Mouse (Mus musculus) CH12.LX (cell line): Measurements from ENCODE around the gene Zbtb5. TPM values are rescaled to one million over a fixed set of nuclear protein-coding genes. Genes with fewer than 3 reads are reported as not detected.

Experiments
- DNase-seq: peaks from one replicate; pipeline ENCODE4 v3.0.0-alpha.2; 2013; ENCODE audit errors: extremely low read depth
- H3K27ac ChIP-seq: 2 replicates; pipeline ENCODE4 v1.5.1; 2012; ENCODE audit warnings: low read depth, mild to moderate bottlenecking, control low read depth, moderate library complexity; ENCODE audit not compliant: insufficient read depth
- H3K27me3 ChIP-seq: replicated peaks from 2 replicates; pipeline ENCODE3; 2012; ENCODE audit warnings: inconsistent platforms
- H3K36me3 ChIP-seq, 2 experiments: replicated peaks in 1 of 2; 2 replicates each; pipeline versions ENCODE3 to v1.6.1; 2012; ENCODE audit warnings: inconsistent platforms in 1 of 2, low read length in 1 of 2, mild to moderate bottlenecking in 1 of 2, mixed read lengths in 1 of 2, moderate library complexity in 1 of 2; ENCODE audit not compliant: control insufficient read depth in 1 of 2, insufficient read depth in 1 of 2
- H3K4me1 ChIP-seq, 2 experiments: 2 replicates each; pipeline ENCODE4 v1.6.1; 2012; ENCODE audit warnings: inconsistent platforms in 1 of 2, moderate library complexity in 1 of 2; ENCODE audit not compliant: insufficient read depth in 2 of 2, control insufficient read depth in 1 of 2
- H3K4me2 ChIP-seq: 2 replicates; pipeline ENCODE4 v1.6.1; 2012; ENCODE audit warnings: low read depth, mild to moderate bottlenecking, control low read depth; ENCODE audit not compliant: poor library complexity, insufficient read depth, severe bottlenecking
- H3K4me3 ChIP-seq, 3 experiments: fragments of 150-350 bp in 1 of 3; sonication (generic) in 1 of 3; replicated peaks in 1 of 3; 2 replicates each; pipeline versions ENCODE3 to v1.5.1; 2011 to 2012; ENCODE audit warnings: low read depth in 2 of 3, low read length in 2 of 3, mild to moderate bottlenecking in 2 of 3, moderate library complexity in 2 of 3, control low read depth in 1 of 3, improper control_type of control experiment in 1 of 3, inconsistent platforms in 1 of 3, mixed read lengths in 1 of 3; ENCODE audit not compliant: poor library complexity in 1 of 3
- H3K79me2 ChIP-seq: replicated peaks from 2 replicates; pipeline ENCODE4 v1.6.1; 2012; ENCODE audit warnings: mild to moderate bottlenecking, moderate library complexity; ENCODE audit not compliant: control insufficient read depth, poor library complexity, insufficient read depth, severe bottlenecking; ENCODE audit errors: extremely low read depth
- H3K9ac ChIP-seq: 2 replicates; pipeline ENCODE4 v1.6.1; 2012; ENCODE audit warnings: low read depth, mild to moderate bottlenecking, control low read depth, moderate library complexity; ENCODE audit not compliant: insufficient read depth
- H3K9me3 ChIP-seq: replicated peaks from 2 replicates; pipeline ENCODE3; 2012; ENCODE audit warnings: low read length, inconsistent platforms, mixed read lengths
- BHLHE40 ChIP-seq: IDR thresholded peaks from 2 replicates; pipeline ENCODE4 v1.6.1; 2011; ENCODE audit warnings: mild to moderate bottlenecking, low read depth, low read length, improper control_type of control experiment
- CHD1 ChIP-seq: IDR thresholded peaks from 2 replicates; pipeline ENCODE4 v1.6.1; 2012; ENCODE audit warnings: low read depth, low read length, improper control_type of control experiment, inconsistent platforms
- CHD2 ChIP-seq: IDR thresholded peaks from 2 replicates; pipeline ENCODE4 v1.6.1; 2011; ENCODE audit warnings: low read length, improper control_type of control experiment
- E2F4 ChIP-seq: IDR thresholded peaks from 2 replicates; pipeline ENCODE4 v1.6.1; 2011; ENCODE audit warnings: low read depth, low read length, improper control_type of control experiment; ENCODE audit not compliant: insufficient replicate concordance
- ETS1 ChIP-seq: conservative IDR thresholded peaks from 2 replicates; pipeline ENCODE4 v1.6.1; 2012; ENCODE audit warnings: low read depth, mild to moderate bottlenecking, inconsistent platforms, low read length, improper control_type of control experiment, moderate library complexity
- GABPA ChIP-seq: IDR thresholded peaks from 2 replicates; pipeline ENCODE4 v1.6.1; 2012; ENCODE audit warnings: low read depth, low read length, improper control_type of control experiment, inconsistent platforms; ENCODE audit not compliant: insufficient replicate concordance
- JUN ChIP-seq: IDR thresholded peaks from 2 replicates; pipeline ENCODE4 v1.6.1; 2011; ENCODE audit warnings: low read depth, mild to moderate bottlenecking, low read length, improper control_type of control experiment, moderate library complexity; ENCODE audit not compliant: insufficient read depth
- JUND ChIP-seq: conservative IDR thresholded peaks from 2 replicates; pipeline ENCODE4 v1.6.1; 2011; ENCODE audit warnings: low read depth, low read length, improper control_type of control experiment
- KAT2A ChIP-seq: IDR thresholded peaks from 2 replicates; pipeline ENCODE4 v1.6.1; 2012; ENCODE audit warnings: low read length, improper control_type of control experiment, inconsistent platforms; ENCODE audit not compliant: insufficient replicate concordance
- MAFK ChIP-seq: IDR thresholded peaks from 2 replicates; pipeline ENCODE4 v1.6.1; 2011; ENCODE audit warnings: low read length, improper control_type of control experiment; ENCODE audit not compliant: insufficient replicate concordance
- MXI1 ChIP-seq: IDR thresholded peaks from 2 replicates; pipeline ENCODE4 v1.6.1; 2011; ENCODE audit warnings: mild to moderate bottlenecking, low read depth, low read length, improper control_type of control experiment
- NRF1 ChIP-seq: IDR thresholded peaks from 2 replicates; pipeline ENCODE4 v1.6.1; 2014; ENCODE audit warnings: low read depth, mild to moderate bottlenecking, inconsistent platforms, low read length, improper control_type of control experiment, moderate library complexity
- POLR2A ChIP-seq: IDR thresholded peaks from 2 replicates; pipeline ENCODE4 v1.6.1; 2011; ENCODE audit warnings: low read depth, mild to moderate bottlenecking, improper control_type of control experiment, low read length
- SIN3A ChIP-seq: IDR thresholded peaks from 2 replicates; pipeline ENCODE4 v1.6.1; 2012; ENCODE audit warnings: low read length, improper control_type of control experiment, inconsistent platforms
- SMC3 ChIP-seq: IDR thresholded peaks from 2 replicates; pipeline ENCODE4 v1.6.1; 2011; ENCODE audit warnings: low read depth, low read length, improper control_type of control experiment
- TBP ChIP-seq: conservative IDR thresholded peaks from 2 replicates; pipeline ENCODE4 v1.6.1; 2011; ENCODE audit warnings: low read depth, low read length, improper control_type of control experiment
- TCF12 ChIP-seq: IDR thresholded peaks from 2 replicates; pipeline ENCODE4 v1.6.1; 2014; ENCODE audit warnings: low read depth, mild to moderate bottlenecking, inconsistent platforms, low read length, improper control_type of control experiment
- UBTF ChIP-seq: IDR thresholded peaks from 2 replicates; pipeline ENCODE4 v1.6.1; 2012; ENCODE audit warnings: low read depth, mild to moderate bottlenecking, inconsistent platforms, low read length, improper control_type of control experiment, moderate library complexity
- USF1 ChIP-seq: IDR thresholded peaks from 2 replicates; pipeline ENCODE4 v1.6.1; 2014; ENCODE audit warnings: low read depth, mild to moderate bottlenecking, inconsistent platforms, low read length, improper control_type of control experiment
- USF2 ChIP-seq: conservative IDR thresholded peaks from 2 replicates; pipeline ENCODE4 v1.6.1; 2011; ENCODE audit warnings: low read depth, low read length, improper control_type of control experiment
- ZC3H11A ChIP-seq: IDR thresholded peaks from 2 replicates; pipeline ENCODE4 v1.6.1; 2012; ENCODE audit warnings: low read depth, mild to moderate bottlenecking, inconsistent platforms, low read length, improper control_type of control experiment
- ZMIZ1 ChIP-seq: IDR thresholded peaks from 2 replicates; pipeline ENCODE4 v1.6.1; 2012; ENCODE audit warnings: low read depth, mild to moderate bottlenecking, inconsistent platforms, low read length, improper control_type of control experiment
- dilution Hi-C: fragments of 300-500 bp; cut with MboI; formaldehyde crosslinking; loops from 2 replicates; pipeline ENCODE4 v1.14.3; 2020; ENCODE audit warnings: low sequenced_read_pairs; ENCODE audit not compliant: extremely low pct_unique_long_range_greater_than_20kb, extremely low pct_ligation_motif_present
- in situ Hi-C: fragments of 300-500 bp; cut with MboI; formaldehyde crosslinking; loops from 3 replicates; pipeline ENCODE4 v1.14.3; 2019; ENCODE audit warnings: low sequenced_read_pairs, low pct_ligation_motif_present, low pct_unique_long_range_greater_than_20kb, mixed read lengths
- polyA plus RNA-seq: library from polyadenylated mRNA; unstranded; fragments of >175 nt; gene quantifications from 2 replicates; pipeline ENCODE4 v1.2.1, GENCODE M21; 2012; ENCODE audit warnings: low read depth; ENCODE audit not compliant: insufficient read length
- total RNA-seq, 2 experiments: library from RNA; depleted of rRNA; stranded (reverse); fragments of 300-350 nt in 1 of 2; fragments of >200 nt in 1 of 2; gene quantifications; 2 replicates each; pipeline ENCODE4 v1.2.3; 2012 to 2014

The Zbtb5 gene
- total and polyA plus RNA-seq, 3 experiments, result 8.2 to 10.4 (median 10.0) TPM

DNA sequence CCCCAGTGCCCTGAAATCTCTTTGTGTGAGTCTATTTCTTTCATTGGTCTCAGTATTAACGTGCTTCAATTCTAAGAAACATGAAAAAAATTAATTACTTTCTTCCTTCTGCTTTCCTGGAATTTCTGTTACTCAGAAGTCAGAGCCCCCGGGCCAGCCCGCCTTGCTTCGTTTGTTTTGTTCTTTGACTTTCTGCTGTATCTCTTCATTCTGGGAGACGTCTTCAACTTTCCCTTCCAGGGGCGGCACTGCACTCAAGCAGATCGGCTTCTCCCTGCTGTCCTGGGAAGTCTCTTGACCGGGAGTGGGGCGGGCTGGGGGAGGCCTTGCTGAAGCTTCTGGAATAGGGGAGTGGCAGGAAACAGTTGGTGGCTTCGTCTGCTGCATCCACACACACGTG lies 49.1 kb downstream of the Zbtb5 start:
- in situ Hi-C loops (no loop called here), dilution Hi-C loops (no loop called here)
- TF ChIP-seq MAFK (no peak), TBP (no peak), ZC3H11A (no peak), SIN3A (no peak), JUN (no peak), USF1 (no peak), ETS1 (no peak), CHD1 (no peak), ZMIZ1 (no peak), NRF1 (no peak), CHD2 (no peak), POLR2A (no peak), MXI1 (no peak), SMC3 (no peak), BHLHE40 (no peak), KAT2A (no peak), TCF12 (no peak)
- Histone ChIP-seq H3K4me1 (peaks cover 31 to 49% of the 10 kb centered on the region in 2 experiments), H3K9me3 (peaks cover 17% of the 10 kb centered on the region), H3K27ac (no peak overlapping the region), H3K36me3 (no peaks in the 10 kb centered on the region), H3K9ac (no peak overlapping the region), H3K4me3 (no peak overlapping the region), H3K4me2 (no peak overlapping the region), H3K79me2 (no peaks in the 10 kb centered on the region), H3K27me3 (no peaks in the 10 kb centered on the region)
- DNase-seq, result no peak

DNA sequence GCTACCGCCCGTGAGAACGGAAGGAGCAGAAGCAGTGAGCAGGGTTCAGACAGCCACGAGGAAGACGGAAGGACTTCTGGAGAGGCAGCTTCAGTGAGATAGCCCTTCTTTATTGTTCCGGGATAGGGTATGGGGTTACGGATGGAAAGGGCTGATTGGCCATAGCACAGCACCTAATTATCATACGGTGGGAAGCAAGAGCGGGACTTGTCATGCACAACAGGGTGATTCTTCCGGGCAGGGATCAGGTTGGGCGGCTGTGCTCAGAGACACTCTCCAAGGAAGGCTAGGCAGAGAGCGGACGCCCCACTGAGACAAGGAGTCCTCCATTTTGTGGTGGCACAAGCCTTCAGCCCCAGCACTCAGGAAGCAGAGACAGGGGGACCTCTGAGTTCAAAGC lies 53.0 kb downstream of the Zbtb5 start:
- Histone ChIP-seq H3K9me3 (peaks cover 17% of the 10 kb centered on the region), H3K4me2 (no peak overlapping the region), H3K79me2 (no peaks in the 10 kb centered on the region), H3K36me3 (no peaks in the 10 kb centered on the region), H3K4me1 (peaks cover 2 to 16% of the 10 kb centered on the region in 2 experiments; a peak in 3 of 4 replicates), H3K9ac (no peak overlapping the region), H3K4me3 (no peak overlapping the region), H3K27ac (no peak overlapping the region), H3K27me3 (no peaks in the 10 kb centered on the region)
- dilution Hi-C loops, result no loop called here
- TF ChIP-seq KAT2A (no peak), E2F4 (no peak), USF2 (no peak), JUND (no peak), USF1 (no peak), GABPA (no peak), TBP (no peak), UBTF (no peak), MAFK (no peak)
- in situ Hi-C loops, result no loop called here
- DNase-seq, result no peak
